Mouse (Mus musculus): ENCODE measurements around the gene Cyp11a1.

DNA sequence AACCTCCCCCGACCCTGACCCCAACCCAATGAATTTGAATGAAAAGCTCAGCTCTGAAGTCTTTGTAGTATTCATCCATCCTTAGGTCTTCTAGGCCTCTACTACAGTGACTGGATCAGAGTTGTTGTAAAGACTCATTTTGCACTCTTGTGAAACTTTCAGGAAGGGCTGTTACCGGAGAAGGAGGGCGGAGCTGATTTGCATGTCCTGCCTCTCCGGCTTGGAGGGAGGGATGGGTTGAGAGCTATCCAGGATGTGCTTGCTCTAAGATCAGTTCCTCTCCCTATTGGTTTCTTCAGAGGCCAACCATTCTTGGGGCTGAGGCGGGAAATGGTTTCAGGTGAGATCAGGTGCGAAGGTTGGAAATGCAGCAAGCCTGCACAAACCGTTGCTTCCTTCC is 4.8 kb downstream of the Cyp11a1 start:
- TF ChIP-seq ZC3H11A (IDR thresholded peaks at IDR 0.05; ENCODE audit: borderline replicate concordance, low read depth, low read length) (no peak), ZNF384 (IDR thresholded peaks at IDR 0.05; ENCODE audit: low read depth, low read length) (no peak), HCFC1 (IDR thresholded peaks at IDR 0.05; ENCODE audit: borderline replicate concordance, insufficient read depth, low read length) (no peak)

All from ES-E14 (cell line).